Mouse (Mus musculus) erythroblast, embryonic 14.5 days (primary cell): ENCODE results near the gene Adgrl3. TPM values are rescaled to one million over a fixed set of nuclear protein-coding genes. Genes with fewer than 3 reads are reported as not detected.

ENCODE experiments used
- H3K27me3 ChIP-seq: 2 replicates; pipeline ENCODE4 v1.6.1; 2012; ENCODE audit warnings: inconsistent platforms; ENCODE audit not compliant: control insufficient read depth
- H3K36me3 ChIP-seq: 2 replicates; pipeline ENCODE4 v1.6.1; 2012; ENCODE audit warnings: mild to moderate bottlenecking, inconsistent platforms; ENCODE audit not compliant: control insufficient read depth
- H3K4me1 ChIP-seq: 2 replicates; pipeline ENCODE4 v1.6.1; 2012; ENCODE audit warnings: inconsistent platforms; ENCODE audit not compliant: control insufficient read depth
- H3K4me3 ChIP-seq: replicated peaks from 2 replicates; pipeline ENCODE3; 2012; ENCODE audit warnings: moderate library complexity, mild to moderate bottlenecking, inconsistent platforms
- H3K9me3 ChIP-seq: 2 replicates; pipeline ENCODE4 v1.6.1; 2012; ENCODE audit warnings: low read length, inconsistent platforms, mixed read lengths; ENCODE audit not compliant: control insufficient read depth
- GATA1 ChIP-seq: IDR thresholded peaks from 2 replicates; pipeline ENCODE4 v1.6.1; 2012; ENCODE audit warnings: low read length, inconsistent platforms, mixed read lengths
- TAL1 ChIP-seq: IDR thresholded peaks from 3 replicates; pipeline ENCODE4 v1.6.1; 2012; ENCODE audit warnings: low read length, inconsistent platforms, mixed read lengths
- polyA plus RNA-seq: library from polyadenylated mRNA; stranded (reverse); fragments of >175 nt; gene quantifications from 2 replicates; pipeline ENCODE4 v1.2.3, GENCODE M21; 2012

Gene Adgrl3
- polyA plus RNA-seq, 1 experiment: not detected

- Histone ChIP-seq H3K4me3 (no peak overlapping the region), H3K4me1 (no peaks in the 10 kb centered on the region), H3K9me3 (no peaks in the 10 kb centered on the region), H3K36me3 (no peaks in the 10 kb centered on the region), H3K27me3 (no peaks in the 10 kb centered on the region)
- TF ChIP-seq TAL1 (no peak), GATA1 (no peak)
Observed at GRCm38 (mm10) chr5:81068173-81068572, 48.2 kb downstream of the Adgrl3 start.

GRCm38 (mm10) chr5:81068839-81069238, 48.9 kb downstream of the Adgrl3 start:
- H3K9me3 ChIP-seq: no peaks in the 10 kb centered on the region
- H3K36me3 ChIP-seq: no peaks in the 10 kb centered on the region
- TF ChIP-seq TAL1 (no peak), GATA1 (no peak)
- H3K4me3 ChIP-seq: no peak overlapping the region
- no peaks in the 10 kb centered on the region for H3K27me3 ChIP-seq
- no peaks in the 10 kb centered on the region for H3K4me1 ChIP-seq

- Histone ChIP-seq H3K4me3 (no peak overlapping the region), H3K4me1 (no peaks in the 10 kb centered on the region), H3K27me3 (no peaks in the 10 kb centered on the region), H3K36me3 (no peaks in the 10 kb centered on the region), H3K9me3 (no peaks in the 10 kb centered on the region)
- TF ChIP-seq TAL1 (no peak), GATA1 (no peak)
Observed at GRCm38 (mm10) chr5:81072888-81073287, 53.0 kb downstream of the Adgrl3 start.

GRCm38 (mm10) chr5:81073875-81074274, 53.9 kb downstream of the Adgrl3 start:
- Histone ChIP-seq H3K9me3 (no peaks in the 10 kb centered on the region), H3K4me1 (no peaks in the 10 kb centered on the region), H3K36me3 (no peaks in the 10 kb centered on the region), H3K4me3 (no peak overlapping the region), H3K27me3 (no peaks in the 10 kb centered on the region)
- TF ChIP-seq GATA1 (no peak), TAL1 (no peak)

- Histone ChIP-seq H3K4me1 (no peaks in the 10 kb centered on the region), H3K27me3 (no peaks in the 10 kb centered on the region), H3K36me3 (no peaks in the 10 kb centered on the region), H3K4me3 (no peak overlapping the region), H3K9me3 (no peaks in the 10 kb centered on the region)
- no peak for TF ChIP-seq TAL1
- TF ChIP-seq GATA1: no peak
Observed at GRCm38 (mm10) chr5:81076377-81076776, 56.4 kb downstream of the Adgrl3 start.

- H3K36me3 ChIP-seq: no peaks in the 10 kb centered on the region
Observed at GRCm38 (mm10) chr5:81077031-81077430, 57.1 kb downstream of the Adgrl3 start.

GRCm38 (mm10) chr5:81077990-81078389, 58.1 kb downstream of the Adgrl3 start:
- Histone ChIP-seq H3K9me3 (no peaks in the 10 kb centered on the region), H3K4me1 (no peaks in the 10 kb centered on the region), H3K4me3 (no peak overlapping the region), H3K27me3 (no peaks in the 10 kb centered on the region), H3K36me3 (no peaks in the 10 kb centered on the region)
- TF ChIP-seq GATA1 (no peak), TAL1 (no peak)

More at GRCm38 (mm10) chr5:81077031-81077430, 57.1 kb downstream of the Adgrl3 start:
- H3K27me3 ChIP-seq: no peaks in the 10 kb centered on the region
- H3K4me1 ChIP-seq: no peaks in the 10 kb centered on the region
- TF ChIP-seq GATA1: no peak
- TF ChIP-seq TAL1: no peak
- no peaks in the 10 kb centered on the region for H3K9me3 ChIP-seq
- no peak overlapping the region for H3K4me3 ChIP-seq

- H3K4me3 ChIP-seq: no peak overlapping the region
- no peak for TF ChIP-seq TAL1
- TF ChIP-seq GATA1: no peak
Observed at GRCm38 (mm10) chr5:81083698-81084360, 63.9 kb downstream of the Adgrl3 start.

GRCm38 (mm10) chr5:81085152-81085551, 65.2 kb downstream of the Adgrl3 start:
- no peaks in the 10 kb centered on the region for H3K9me3 ChIP-seq
- TF ChIP-seq TAL1 (no peak), GATA1 (no peak)
- no peaks in the 10 kb centered on the region for H3K4me1 ChIP-seq
- no peaks in the 10 kb centered on the region for H3K27me3 ChIP-seq
- no peaks in the 10 kb centered on the region for H3K36me3 ChIP-seq
- H3K4me3 ChIP-seq: no peak overlapping the region

More at GRCm38 (mm10) chr5:81083698-81084360, 63.9 kb downstream of the Adgrl3 start:
- no peaks in the 10 kb centered on the region for H3K4me1 ChIP-seq
- no peaks in the 10 kb centered on the region for H3K9me3 ChIP-seq
- H3K27me3 ChIP-seq: no peaks in the 10 kb centered on the region
- H3K36me3 ChIP-seq: no peaks in the 10 kb centered on the region

GRCm38 (mm10) chr5:81088667-81089066, 68.7 kb downstream of the Adgrl3 start:
- no peak for TF ChIP-seq TAL1
- TF ChIP-seq GATA1: no peak
- H3K4me1 ChIP-seq: no peaks in the 10 kb centered on the region
- H3K27me3 ChIP-seq: no peaks in the 10 kb centered on the region
- no peaks in the 10 kb centered on the region for H3K9me3 ChIP-seq
- no peak overlapping the region for H3K4me3 ChIP-seq
- H3K36me3 ChIP-seq: no peaks in the 10 kb centered on the region
